Mouse (Mus musculus): Measurements from ENCODE around the gene Prpf6. TPM values are rescaled to one million over a fixed set of nuclear protein-coding genes. Genes with fewer than 3 reads are reported as not detected.
A peak's percentile ranks its signal among the peaks of the same experiment; 100 is the strongest.

Gene Prpf6
- polyA plus RNA-seq, 1 experiment from 2014 or later = 63.6 TPM

GRCm38 (mm10) chr2:181691571-181691970 is 99.9 kb downstream of the Prpf6 start:
- H3K27me3 ChIP-seq = no peaks in the 10 kb centered on the region
- no peak overlapping the region for H3K27ac ChIP-seq (replicated peaks)
- H3K4me2 ChIP-seq (replicated peaks) = no peak overlapping the region
- no peak overlapping the region for H3K4me3 ChIP-seq (replicated peaks)
- no peaks in the 10 kb centered on the region for H3K9me3 ChIP-seq (replicated peaks)
- H3K4me1 ChIP-seq = peaks cover 27% of the 10 kb centered on the region
- H3K36me3 ChIP-seq = peaks cover 33% of the 10 kb centered on the region
- no peak for ATAC-seq (ENCODE audit: insufficient number of reproducible peaks, low FRiP score, low TSS enrichment, low read depth)
- 83% methylated on average over 4 of the region's 4 CpGs for WGBS
- H3K9ac ChIP-seq = no peak overlapping the region

GRCm38 (mm10) chr2:181692304-181692703 is 100.6 kb downstream of the Prpf6 start:
- H3K27ac ChIP-seq (replicated peaks) = no peak overlapping the region
- peaks cover 27% of the 10 kb centered on the region for H3K36me3 ChIP-seq
- no peaks in the 10 kb centered on the region for H3K9me3 ChIP-seq (replicated peaks)
- H3K4me3 ChIP-seq (replicated peaks) = peak overlapping the region; percentile 75; the same call in 1 of the 2 replicates
- peaks cover 27% of the 10 kb centered on the region for H3K4me1 ChIP-seq
- H3K9ac ChIP-seq = no peak overlapping the region
- ATAC-seq (ENCODE audit: insufficient number of reproducible peaks, low FRiP score, low TSS enrichment, low read depth) = no peak
- H3K4me2 ChIP-seq (replicated peaks) = peak overlapping the region; percentile 92; the same call in 1 of the 2 replicates
- H3K27me3 ChIP-seq = no peaks in the 10 kb centered on the region
- WGBS = 82% methylated on average over 3 of the region's 3 CpGs

- H3K36me3 ChIP-seq = peaks cover 14% of the 10 kb centered on the region
- peak within 1 kb of the TSS; percentile 75 for H3K4me3 ChIP-seq (replicated peaks)
- no peaks in the 10 kb centered on the region for H3K9me3 ChIP-seq (replicated peaks)
- peak within 1 kb of the TSS; percentile 92 for H3K4me2 ChIP-seq (replicated peaks)
- no peaks in the 10 kb centered on the region for H3K27me3 ChIP-seq
- under 1% methylated on average over 75 of the region's 75 CpGs for WGBS
- peak; percentile 85 for ATAC-seq (ENCODE audit: insufficient number of reproducible peaks, low FRiP score, low TSS enrichment, low read depth)
- peak within 1 kb of the TSS; percentile 58 for H3K27ac ChIP-seq (replicated peaks)
- peak within 1 kb of the TSS; percentile 73 for H3K9ac ChIP-seq
- peaks cover 27% of the 10 kb centered on the region for H3K4me1 ChIP-seq
Measured at GRCm38 (mm10) chr2:181693339-181694280, 101.9 kb downstream of the Prpf6 start, which contains the start of gene Rgs19. Gene Rgs19, minus strand, starts transcription at chr2:181693977.

- Histone ChIP-seq H3K36me3 (0 out of 2 replicates have a peak, but pooled peaks cover 4% of the 10 kb centered on the region), H3K4me3 (replicated peaks) (peak overlapping the region; percentile 75; the same call in 1 of the 2 replicates), H3K4me2 (replicated peaks) (peak overlapping the region; percentile 92), H3K9ac (no peak overlapping the region), H3K9me3 (replicated peaks) (no peaks in the 10 kb centered on the region), H3K27ac (replicated peaks) (no peak overlapping the region), H3K27me3 (no peaks in the 10 kb centered on the region), H3K4me1 (peaks cover 27% of the 10 kb centered on the region)
- ATAC-seq (ENCODE audit: insufficient number of reproducible peaks, low FRiP score, low TSS enrichment, low read depth) = no peak
- 87% methylated on average over 3 of the region's 3 CpGs for WGBS
Measured at GRCm38 (mm10) chr2:181694581-181694980, 102.9 kb downstream of the Prpf6 start.

GRCm38 (mm10) chr2:181695776-181696175 is 104.1 kb downstream of the Prpf6 start:
- Histone ChIP-seq H3K36me3 (no peaks in the 10 kb centered on the region), H3K9ac (no peak overlapping the region), H3K9me3 (replicated peaks) (no peaks in the 10 kb centered on the region), H3K27ac (replicated peaks) (no peak overlapping the region), H3K27me3 (no peaks in the 10 kb centered on the region), H3K4me3 (replicated peaks) (no peak overlapping the region), H3K4me1 (peaks cover 23% of the 10 kb centered on the region), H3K4me2 (replicated peaks) (no peak overlapping the region)
- no peak for ATAC-seq (ENCODE audit: insufficient number of reproducible peaks, low FRiP score, low TSS enrichment, low read depth)
- WGBS = 81% methylated on average over 1 of the region's 1 CpGs

GRCm38 (mm10) chr2:181696801-181697420 is 105.2 kb downstream of the Prpf6 start:
- no peak overlapping the region for H3K9ac ChIP-seq
- no peaks in the 10 kb centered on the region for H3K36me3 ChIP-seq
- no peak overlapping the region for H3K4me2 ChIP-seq (replicated peaks)
- no peaks in the 10 kb centered on the region for H3K27me3 ChIP-seq
- ATAC-seq (ENCODE audit: insufficient number of reproducible peaks, low FRiP score, low TSS enrichment, low read depth) = no peak
- H3K9me3 ChIP-seq (replicated peaks) = no peaks in the 10 kb centered on the region
- peaks cover 14% of the 10 kb centered on the region for H3K4me1 ChIP-seq
- no peak overlapping the region for H3K4me3 ChIP-seq (replicated peaks)
- no peak overlapping the region for H3K27ac ChIP-seq (replicated peaks)
- WGBS = 67% methylated on average over 33 of the region's 33 CpGs

- no peak within 1 kb of the TSS for H3K4me3 ChIP-seq (replicated peaks)
Measured at GRCm38 (mm10) chr2:181698241-181698640, 106.6 kb downstream of the Prpf6 start, which contains the start of gene Lkaaear1. Gene Lkaaear1, minus strand, starts transcription at chr2:181698442.

More at GRCm38 (mm10) chr2:181698241-181698640, 106.6 kb downstream of the Prpf6 start, which contains the start of gene Lkaaear1:
- no peak for ATAC-seq (ENCODE audit: insufficient number of reproducible peaks, low FRiP score, low TSS enrichment, low read depth)
- Histone ChIP-seq H3K27me3 (no peaks in the 10 kb centered on the region), H3K4me1 (peaks cover 1% of the 10 kb centered on the region), H3K27ac (replicated peaks) (no peak within 1 kb of the TSS), H3K4me2 (replicated peaks) (no peak within 1 kb of the TSS), H3K9ac (no peak within 1 kb of the TSS), H3K9me3 (replicated peaks) (no peaks in the 10 kb centered on the region), H3K36me3 (no peaks in the 10 kb centered on the region)
- WGBS = 49% methylated on average over 5 of the region's 5 CpGs

Small RNA genes within 50 kb of the gene (microRNA-seq; reads per million reads assigned to microRNA genes)
- not detected for gene Mir7006 (ENCODE audit: borderline number of aligned reads)

Other genes with a start within 250 kb of the Prpf6 start
- gene Zgpat, start 226.9 kb upstream of the Prpf6 start, polyA plus RNA-seq (2015; fragmentation: Nextera tagmentation; extraction: Ambion mirVana) = 43.2 and 44.3 TPM in 2 replicates
- gene Arfrp1, start 226.5 kb upstream of the Prpf6 start, polyA plus RNA-seq (2015; fragmentation: Nextera tagmentation; extraction: Ambion mirVana) = 65.2 and 65.3 TPM in 2 replicates
- 23.6 and 24.7 TPM in 2 replicates for gene Lime1, start 211.8 kb upstream of the Prpf6 start, polyA plus RNA-seq (2015; fragmentation: Nextera tagmentation; extraction: Ambion mirVana)
- gene Zbtb46, start 132.4 kb upstream of the Prpf6 start, polyA plus RNA-seq (2015; fragmentation: Nextera tagmentation; extraction: Ambion mirVana) = 4.0 and 4.6 TPM in 2 replicates
- gene Abhd16b, start 98.7 kb upstream of the Prpf6 start, polyA plus RNA-seq (2015; fragmentation: Nextera tagmentation; extraction: Ambion mirVana) = 0.18 and 0.24 TPM in 2 replicates
- gene Tpd52l2, start 94.7 kb upstream of the Prpf6 start, polyA plus RNA-seq (2015; fragmentation: Nextera tagmentation; extraction: Ambion mirVana) = 166 and 173 TPM in 2 replicates
- gene Dnajc5, start 71.4 kb upstream of the Prpf6 start, polyA plus RNA-seq (2015; fragmentation: Nextera tagmentation; extraction: Ambion mirVana) = 87.7 and 92.0 TPM in 2 replicates
- 50.7 and 55.7 TPM in 2 replicates for gene Uckl1, start 7.0 kb upstream of the Prpf6 start, polyA plus RNA-seq (2015; fragmentation: Nextera tagmentation; extraction: Ambion mirVana)
- 62.1 and 74.8 TPM in 2 replicates for gene Zfp512b, start 935 bp downstream of the Prpf6 start, polyA plus RNA-seq (2015; fragmentation: Nextera tagmentation; extraction: Ambion mirVana)
- gene Samd10, start 7.3 kb downstream of the Prpf6 start, polyA plus RNA-seq (2015; fragmentation: Nextera tagmentation; extraction: Ambion mirVana) = 13.3 and 15.6 TPM in 2 replicates
- gene Gm29797, start 65.2 kb downstream of the Prpf6 start, polyA plus RNA-seq (2015; fragmentation: Nextera tagmentation; extraction: Ambion mirVana) = 0.24 and 0.31 TPM in 2 replicates
- 65.1 and 75.3 TPM in 2 replicates for gene Sox18, start 79.8 kb downstream of the Prpf6 start, polyA plus RNA-seq (2015; fragmentation: Nextera tagmentation; extraction: Ambion mirVana)
- gene Tcea2, start 88.4 kb downstream of the Prpf6 start, polyA plus RNA-seq (2015; fragmentation: Nextera tagmentation; extraction: Ambion mirVana) = 24.0 and 25.7 TPM in 2 replicates
- 72.2 and 79.7 TPM in 2 replicates for gene Rgs19, start 102.1 kb downstream of the Prpf6 start, polyA plus RNA-seq (2015; fragmentation: Nextera tagmentation; extraction: Ambion mirVana)
- not detected in 2 replicates for gene Lkaaear1, start 106.6 kb downstream of the Prpf6 start, polyA plus RNA-seq (2015; fragmentation: Nextera tagmentation; extraction: Ambion mirVana)
- 0.18 and 0.84 TPM in 2 replicates for gene Oprl1, start 123.1 kb downstream of the Prpf6 start, polyA plus RNA-seq (2015; fragmentation: Nextera tagmentation; extraction: Ambion mirVana)
- 0.58 and 0.92 TPM in 2 replicates for gene Myt1, start 171.5 kb downstream of the Prpf6 start, polyA plus RNA-seq (2015; fragmentation: Nextera tagmentation; extraction: Ambion mirVana)
- gene Pcmtd2, start 246.0 kb downstream of the Prpf6 start, polyA plus RNA-seq (2015; fragmentation: Nextera tagmentation; extraction: Ambion mirVana) = 34.8 and 36.8 TPM in 2 replicates

Measured in embryonic facial prominence, embryonic 15.5 days (tissue).